Mouse (Mus musculus): ENCODE results near the gene Ephx3. TPM values are rescaled to one million over a fixed set of nuclear protein-coding genes. Genes with fewer than 3 reads are reported as not detected.
"Not testable (repeated sequence)": the region's sequence is repeated elsewhere in the genome, so short reads cannot be mapped to it uniquely, and the experiment has no call there.

Ephx3 gene
- polyA plus RNA-seq, 1 experiment, result 0.12 TPM

DNA sequence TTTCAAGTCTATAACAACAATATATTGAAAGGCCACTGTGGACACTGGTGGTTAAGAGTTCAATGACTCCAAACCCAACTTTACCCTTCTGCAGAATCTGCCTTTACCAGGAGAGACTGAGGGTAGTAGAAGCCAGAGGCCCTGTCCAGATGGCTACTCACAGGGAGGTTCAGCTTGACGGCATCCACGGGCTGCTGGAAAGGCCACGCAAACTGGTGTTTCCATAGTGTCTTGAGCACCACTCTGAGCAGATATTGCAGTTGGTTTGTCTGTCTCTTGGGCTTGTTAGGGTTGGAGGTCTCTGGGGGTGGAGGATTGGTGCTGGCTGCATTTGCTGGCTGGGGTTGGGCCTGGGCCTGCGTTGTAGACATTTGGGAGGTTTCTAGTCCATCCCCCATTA, 39.9 kb upstream of the Ephx3 start:
- Histone ChIP-seq H3K79me2 (ENCODE audit: control insufficient read depth, insufficient read depth) (peaks cover 76% of the 10 kb centered on the region), H3K36me3 (ENCODE audit: control insufficient read depth, insufficient read depth) (peaks cover 38% of the 10 kb centered on the region), H3K4me3 (no peak overlapping the region), H3K4me2 (ENCODE audit: low read depth) (no peak overlapping the region), H3ac (ENCODE audit: control insufficient read depth, insufficient read length) (no peak overlapping the region), H3K27me3 (ENCODE audit: control insufficient read depth, insufficient read depth, insufficient read length) (no peaks in the 10 kb centered on the region)
- no peak for TF ChIP-seq SRF (IDR thresholded peaks at IDR 0.05; ENCODE audit: control insufficient read depth, insufficient read length, low read depth)
- no peak for TF ChIP-seq REST (IDR thresholded peaks at IDR 0.05; ENCODE audit: insufficient read depth, insufficient read length)
- no peak for TF ChIP-seq MAX (IDR thresholded peaks at IDR 0.05; ENCODE audit: low read depth)
- no peak for TF ChIP-seq MYOD1 (IDR thresholded peaks at IDR 0.05; ENCODE audit: control insufficient read depth in 1 of 3, insufficient read length in 2 of 3, low read depth in 2 of 3)
- TF ChIP-seq TCF3 (IDR thresholded peaks at IDR 0.05; ENCODE audit: insufficient read length, low read depth), result no peak
- TF ChIP-seq CEBPB (IDR thresholded peaks at IDR 0.05; ENCODE audit: insufficient read depth, poor library complexity, severe bottlenecking), result no peak
- TF ChIP-seq MYOG (IDR thresholded peaks at IDR 0.05; ENCODE audit: control insufficient read depth in 1 of 3, insufficient read depth in 1 of 3, insufficient read length in 2 of 3, low read depth in 2 of 3), result no peak
- TF ChIP-seq USF1 (IDR thresholded peaks at IDR 0.05; ENCODE audit: low read depth), result no peak
- no peak for TF ChIP-seq E2F4 (IDR thresholded peaks at IDR 0.05; ENCODE audit: insufficient read depth)
- no peak for TF ChIP-seq POLR2A (IDR thresholded peaks at IDR 0.05; ENCODE audit: insufficient read length, low read depth)
- TF ChIP-seq TCF12 (IDR thresholded peaks at IDR 0.05; ENCODE audit: insufficient read depth, poor library complexity, severe bottlenecking), result no peak
- no peak for TF ChIP-seq POLR2AphosphoS2 (IDR thresholded peaks at IDR 0.05; ENCODE audit: insufficient read length, low read depth)

GRCm38 (mm10) chr17:32220873-32221272, 31.5 kb upstream of the Ephx3 start:
- H3K4me2 ChIP-seq (ENCODE audit: low read depth), result no peak overlapping the region
- H3K36me3 ChIP-seq (ENCODE audit: control insufficient read depth, insufficient read depth), result peaks cover 79% of the 10 kb centered on the region
- no peaks in the 10 kb centered on the region for H3K27me3 ChIP-seq (ENCODE audit: control insufficient read depth, insufficient read depth, insufficient read length)
- no peak overlapping the region for H3ac ChIP-seq (ENCODE audit: control insufficient read depth, insufficient read length)
- no peak for TF ChIP-seq POLR2AphosphoS2 (IDR thresholded peaks at IDR 0.05; ENCODE audit: insufficient read length, low read depth)
- no peak for TF ChIP-seq MYOG (IDR thresholded peaks at IDR 0.05; ENCODE audit: control insufficient read depth in 1 of 3, insufficient read depth in 1 of 3, insufficient read length in 2 of 3, low read depth in 2 of 3)
- TF ChIP-seq REST (IDR thresholded peaks at IDR 0.05; ENCODE audit: insufficient read depth, insufficient read length), result no peak
- TF ChIP-seq MYOD1 (IDR thresholded peaks at IDR 0.05; ENCODE audit: control insufficient read depth in 1 of 3, insufficient read length in 2 of 3, low read depth in 2 of 3), result no peak
- TF ChIP-seq TCF3 (IDR thresholded peaks at IDR 0.05; ENCODE audit: insufficient read length, low read depth), result no peak
- H3K79me2 ChIP-seq (ENCODE audit: control insufficient read depth, insufficient read depth), result peaks cover 22% of the 10 kb centered on the region
- no peak overlapping the region for H3K4me3 ChIP-seq

DNA sequence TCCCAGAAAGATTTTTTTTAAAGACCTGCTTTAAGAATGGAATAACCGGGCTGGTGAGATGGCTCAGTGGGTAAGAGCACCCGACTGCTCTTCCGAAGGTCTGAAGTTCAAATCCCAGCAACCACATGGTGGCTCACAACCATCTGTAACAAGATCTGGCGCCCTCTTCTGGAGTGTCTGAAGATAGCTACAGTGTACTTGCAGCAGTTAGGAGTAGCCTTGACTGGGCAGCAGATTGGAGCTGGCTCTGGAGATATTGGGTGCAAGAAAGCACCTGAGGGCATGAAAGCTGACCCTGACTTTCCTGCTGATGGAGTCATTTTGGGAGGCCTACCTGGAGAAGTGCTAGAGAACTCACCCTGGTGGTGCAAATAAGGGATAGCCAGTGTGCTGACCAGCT, 26.2 kb upstream of the Ephx3 start:
- H3K27me3 ChIP-seq (ENCODE audit: control insufficient read depth, insufficient read depth, insufficient read length); H3ac ChIP-seq (ENCODE audit: control insufficient read depth, insufficient read length); H3K4me3 ChIP-seq; H3K4me2 ChIP-seq (ENCODE audit: low read depth): not testable (repeated sequence)
- Histone ChIP-seq H3K36me3 (ENCODE audit: control insufficient read depth, insufficient read depth) (peaks cover 71% of the 10 kb centered on the region), H3K79me2 (ENCODE audit: control insufficient read depth, insufficient read depth) (peaks cover 23% of the 10 kb centered on the region)

- not testable (repeated sequence) for H3K4me2 ChIP-seq (ENCODE audit: low read depth); H3K4me3 ChIP-seq; H3ac ChIP-seq (ENCODE audit: control insufficient read depth, insufficient read length); H3K27me3 ChIP-seq (ENCODE audit: control insufficient read depth, insufficient read depth, insufficient read length)
- peak; percentile 27 for TF ChIP-seq TCF12 (IDR thresholded peaks at IDR 0.05; ENCODE audit: insufficient read depth, poor library complexity, severe bottlenecking)
- TF ChIP-seq TCF3 (IDR thresholded peaks at IDR 0.05; ENCODE audit: insufficient read length, low read depth), result peak; percentile 37
- peak in 2 of 3 experiments; percentile 71 to 88 for TF ChIP-seq MYOD1 (IDR thresholded peaks at IDR 0.05; ENCODE audit: control insufficient read depth in 1 of 3, insufficient read length in 2 of 3, low read depth in 2 of 3)
- TF ChIP-seq MYOG (IDR thresholded peaks at IDR 0.05; ENCODE audit: control insufficient read depth in 1 of 3, insufficient read depth in 1 of 3, insufficient read length in 2 of 3, low read depth in 2 of 3), result peak in 2 of 3 experiments; percentile 76 to 88
- Histone ChIP-seq H3K79me2 (ENCODE audit: control insufficient read depth, insufficient read depth) (peaks cover 25% of the 10 kb centered on the region), H3K36me3 (ENCODE audit: control insufficient read depth, insufficient read depth) (peaks cover 54% of the 10 kb centered on the region)
These were observed 22.2 kb upstream of the Ephx3 start for GRCm38 (mm10) chr17:32211554-32211953.

DNA sequence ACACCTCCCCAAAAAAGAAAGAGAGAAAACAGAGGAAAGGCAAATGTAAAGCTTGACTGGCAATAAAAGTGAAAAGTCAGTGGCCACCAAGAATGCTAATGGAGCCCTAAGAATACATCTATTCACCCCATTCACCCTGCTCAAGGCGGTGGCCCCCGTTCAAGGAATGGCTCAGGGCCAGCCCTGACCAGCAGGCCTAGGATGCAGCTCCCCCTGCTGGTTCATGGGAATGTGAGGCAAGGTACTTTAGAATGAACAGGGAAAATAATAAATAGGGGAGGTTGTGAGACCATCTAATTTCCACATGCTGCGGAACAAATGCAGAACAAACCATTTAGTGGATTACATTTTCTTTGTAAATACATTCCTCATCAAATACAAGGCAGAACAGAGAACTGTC, 20.4 kb upstream of the Ephx3 start:
- Histone ChIP-seq H3ac (ENCODE audit: control insufficient read depth, insufficient read length) (no peak overlapping the region), H3K36me3 (ENCODE audit: control insufficient read depth, insufficient read depth) (peaks cover 61% of the 10 kb centered on the region), H3K4me2 (ENCODE audit: low read depth) (peak overlapping the region; percentile 25), H3K79me2 (ENCODE audit: control insufficient read depth, insufficient read depth) (peaks cover 20% of the 10 kb centered on the region), H3K4me3 (no peak overlapping the region), H3K27me3 (ENCODE audit: control insufficient read depth, insufficient read depth, insufficient read length) (no peaks in the 10 kb centered on the region)
- TF ChIP-seq POLR2A (IDR thresholded peaks at IDR 0.05; ENCODE audit: insufficient read length, low read depth) (no peak), MYOG (IDR thresholded peaks at IDR 0.05; ENCODE audit: control insufficient read depth in 1 of 3, insufficient read depth in 1 of 3, insufficient read length in 2 of 3, low read depth in 2 of 3) (no peak), USF1 (IDR thresholded peaks at IDR 0.05; ENCODE audit: low read depth) (no peak), CEBPB (IDR thresholded peaks at IDR 0.05; ENCODE audit: insufficient read depth, poor library complexity, severe bottlenecking) (no peak), TCF3 (IDR thresholded peaks at IDR 0.05; ENCODE audit: insufficient read length, low read depth) (no peak), REST (IDR thresholded peaks at IDR 0.05; ENCODE audit: insufficient read depth, insufficient read length) (no peak), POLR2AphosphoS2 (IDR thresholded peaks at IDR 0.05; ENCODE audit: insufficient read length, low read depth) (no peak), TCF12 (IDR thresholded peaks at IDR 0.05; ENCODE audit: insufficient read depth, poor library complexity, severe bottlenecking) (no peak), MYOD1 (IDR thresholded peaks at IDR 0.05; ENCODE audit: control insufficient read depth in 1 of 3, insufficient read length in 2 of 3, low read depth in 2 of 3) (no peak), SRF (IDR thresholded peaks at IDR 0.05; ENCODE audit: control insufficient read depth, insufficient read length, low read depth) (no peak), E2F4 (IDR thresholded peaks at IDR 0.05; ENCODE audit: insufficient read depth) (no peak), MAX (IDR thresholded peaks at IDR 0.05; ENCODE audit: low read depth) (no peak)

All from myocyte (in vitro differentiated cells).